Mouse (Mus musculus): ENCODE data around the gene Myo1a. TPM values are rescaled to one million over a fixed set of nuclear protein-coding genes. Genes with fewer than 3 reads are reported as not detected.
"Not testable (repeated sequence)": the region's sequence is repeated elsewhere in the genome, so short reads cannot be mapped to it uniquely, and the experiment has no call there.

The Myo1a gene
- total RNA-seq, 2 experiments from 2014 or later: 1.0 to 2.2 TPM

DNA sequence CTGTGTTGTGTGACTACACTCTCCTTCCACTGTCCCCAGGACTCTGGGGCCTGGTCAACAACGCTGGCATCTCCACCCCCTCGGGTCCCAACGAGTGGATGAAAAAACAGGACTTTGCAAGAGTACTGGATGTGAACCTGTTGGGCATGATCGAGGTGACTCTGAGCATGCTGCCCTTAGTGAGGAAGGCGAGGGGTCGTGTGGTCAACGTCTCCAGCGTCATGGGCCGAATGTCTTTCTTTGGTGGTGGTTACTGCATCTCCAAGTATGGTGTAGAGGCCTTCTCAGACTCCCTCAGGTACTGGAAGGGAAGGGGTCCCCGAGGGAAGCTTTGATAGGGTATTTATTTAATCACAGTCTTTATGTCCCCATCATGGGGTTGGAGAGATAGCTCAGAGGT is 58.0 kb downstream of the Myo1a start:
- DNase-seq: not testable (repeated sequence)

GRCm38 (mm10) chr10:127763914-127764680 is 59.1 kb downstream of the Myo1a start:
- no peak for DNase-seq

- DNase-seq: no peak
These were observed 61.6 kb downstream of the Myo1a start for GRCm38 (mm10) chr10:127766564-127766963.

Other genes starting within 250 kb of the Myo1a start
- 10 to 100 TPM in 1 of 2 experiments, 1 to 10 TPM in 1; 5.2 to 16.9 TPM for gene Stac3, start 203.5 kb upstream of the Myo1a start, total RNA-seq (2021)
- gene Ndufa4l2, start 190.2 kb upstream of the Myo1a start, total RNA-seq (2021): 10 to 100 TPM; 49.3 to 56.4 TPM
- 10 to 100 TPM; 56.1 to 57.7 TPM for gene Shmt2, start 182.7 kb upstream of the Myo1a start, total RNA-seq (2021)
- gene Nxph4, start 170.6 kb upstream of the Myo1a start, total RNA-seq (2021): 1 to 10 TPM; 5.3 TPM
- 100 to 1,000 TPM; 170 to 208 TPM for gene Lrp1, start 84.0 kb upstream of the Myo1a start, total RNA-seq (2021)
- gene Stat6, start 62.2 kb upstream of the Myo1a start, total RNA-seq (2021): 10 to 100 TPM; 64.7 to 67.8 TPM
- gene Nemp1, start 38.3 kb upstream of the Myo1a start, total RNA-seq (2021): 1 to 10 TPM; 7.8 to 9.4 TPM
- gene Nab2, start 36.6 kb upstream of the Myo1a start, total RNA-seq (2021): 10 to 100 TPM; 19.0 to 24.8 TPM
- not detected for gene Tac2, start 19.3 kb downstream of the Myo1a start, total RNA-seq (2021)
- 10 to 100 TPM; 10.8 to 11.0 TPM for gene Zbtb39, start 34.4 kb downstream of the Myo1a start, total RNA-seq (2021)
- gene Gpr182, start 46.6 kb downstream of the Myo1a start, total RNA-seq (2021): 10 to 100 TPM; 10.4 to 14.3 TPM
- under 1 TPM; 0.48 to 1.00 TPM for gene Rdh1, start 54.6 kb downstream of the Myo1a start, total RNA-seq (2021)
- gene Rdh16f1, start 54.6 kb downstream of the Myo1a start, total RNA-seq (2021): 1 to 10 TPM in 1 of 2 experiments, under 1 TPM in 1; 0.70 to 1.4 TPM
- gene Rdh9, start 71.2 kb downstream of the Myo1a start, total RNA-seq (2021): 10 to 100 TPM in 1 of 2 experiments, 1 to 10 TPM in 1; 8.4 to 20.8 TPM
- gene Rdh16, start 96.0 kb downstream of the Myo1a start, total RNA-seq (2021): 1 to 10 TPM; 1.2 to 3.6 TPM
- under 1 TPM in 1 of 2 experiments, not detected in 1; 0.24 TPM for gene Rdh19, start 144.8 kb downstream of the Myo1a start, total RNA-seq (2021)
- gene Rdh16f2, start 161.3 kb downstream of the Myo1a start, total RNA-seq (2021): 1 to 10 TPM; 1.8 to 2.1 TPM
- 100 to 1,000 TPM in 1 of 2 experiments, 10 to 100 TPM in 1; 45.4 to 112 TPM for gene Rdh7, start 183.6 kb downstream of the Myo1a start, total RNA-seq (2021)
- under 1 TPM; 0.42 to 0.45 TPM for gene Sdr9c7, start 193.3 kb downstream of the Myo1a start, total RNA-seq (2021)

Measured in adrenal gland, postnatal 10 days (tissue).